Mouse (Mus musculus) spleen, adult 12 weeks (tissue): Measurements from ENCODE around the gene Nmt1.
A peak's percentile ranks its signal among the peaks of the same experiment; 100 is the strongest.

Experiments used
- DNase-seq: peaks from one replicate; pipeline ENCODE4 v3.0.0; 2022; ENCODE audit warnings: low spot score

Gene Nmt1

GRCm38 (mm10) chr11:103005254-103005981 is 22.6 kb upstream of the Nmt1 start:
- DNase-seq = no peak

- no peak for DNase-seq
Observed at GRCm38 (mm10) chr11:103006286-103007000, 21.5 kb upstream of the Nmt1 start.

GRCm38 (mm10) chr11:103007001-103007340 is 21.0 kb upstream of the Nmt1 start:
- no peak for DNase-seq

- no peak for DNase-seq
Observed at GRCm38 (mm10) chr11:103008558-103008957, 19.4 kb upstream of the Nmt1 start.

GRCm38 (mm10) chr11:103009208-103009607 is 18.8 kb upstream of the Nmt1 start:
- DNase-seq = peak; percentile 16

GRCm38 (mm10) chr11:103010454-103011205 is 17.4 kb upstream of the Nmt1 start:
- no peak for DNase-seq

GRCm38 (mm10) chr11:103011206-103011497 is 16.8 kb upstream of the Nmt1 start:
- no peak for DNase-seq

GRCm38 (mm10) chr11:103015881-103016825 is 11.8 kb upstream of the Nmt1 start:
- no peak for DNase-seq

GRCm38 (mm10) chr11:103016930-103017329 is 11.1 kb upstream of the Nmt1 start:
- DNase-seq = peak; percentile 96

GRCm38 (mm10) chr11:103017661-103018060 is 10.3 kb upstream of the Nmt1 start:
- no peak for DNase-seq

GRCm38 (mm10) chr11:103018860-103019259 is 9.1 kb upstream of the Nmt1 start:
- DNase-seq = no peak

GRCm38 (mm10) chr11:103019325-103019724 is 8.7 kb upstream of the Nmt1 start:
- no peak for DNase-seq

GRCm38 (mm10) chr11:103020713-103021335 is 7.2 kb upstream of the Nmt1 start:
- DNase-seq = no peak

GRCm38 (mm10) chr11:103023974-103024373 is 4.0 kb upstream of the Nmt1 start:
- no peak for DNase-seq

GRCm38 (mm10) chr11:103026901-103027300 is 1.1 kb upstream of the Nmt1 start:
- no peak for DNase-seq

GRCm38 (mm10) chr11:103027570-103028175 is 317 bp upstream of the Nmt1 start:
- DNase-seq = no peak

GRCm38 (mm10) chr11:103033030-103033429 is 5.0 kb downstream of the Nmt1 start:
- no peak for DNase-seq

GRCm38 (mm10) chr11:103035007-103035406 is 7.0 kb downstream of the Nmt1 start:
- no peak for DNase-seq

GRCm38 (mm10) chr11:103036881-103037465 is 9.0 kb downstream of the Nmt1 start:
- DNase-seq = no peak

GRCm38 (mm10) chr11:103038037-103038436 is 10.0 kb downstream of the Nmt1 start:
- DNase-seq = no peak

GRCm38 (mm10) chr11:103042828-103043227 is 14.8 kb downstream of the Nmt1 start:
- DNase-seq = no peak
